Mouse (Mus musculus) A20 (cell line): Measurements from ENCODE around the gene Pde4d.

Experiments used
- DNase-seq: peaks from one replicate; pipeline ENCODE4 v3.0.0-alpha.2; 2011; ENCODE audit warnings: low read depth, low spot score

The Pde4d gene

GRCm38 (mm10) chr13:108821270-108821669 lies 371.5 kb downstream of the Pde4d start:
- no peak for DNase-seq

GRCm38 (mm10) chr13:108824638-108825310 lies 375.0 kb downstream of the Pde4d start:
- no peak for DNase-seq

GRCm38 (mm10) chr13:108825501-108825900 lies 375.8 kb downstream of the Pde4d start:
- no peak for DNase-seq

GRCm38 (mm10) chr13:108834197-108834596 lies 384.4 kb downstream of the Pde4d start:
- DNase-seq: no peak

GRCm38 (mm10) chr13:108836314-108836713 lies 386.6 kb downstream of the Pde4d start:
- DNase-seq: no peak

- no peak for DNase-seq
Measured at GRCm38 (mm10) chr13:108839142-108839541, 389.4 kb downstream of the Pde4d start.

GRCm38 (mm10) chr13:108854090-108854489 lies 404.3 kb downstream of the Pde4d start:
- DNase-seq: no peak

- no peak for DNase-seq
Measured at GRCm38 (mm10) chr13:108856776-108857435, 407.2 kb downstream of the Pde4d start.

- DNase-seq: no peak
Measured at GRCm38 (mm10) chr13:108859336-108859735, 409.6 kb downstream of the Pde4d start.

GRCm38 (mm10) chr13:108860737-108861136 lies 411.0 kb downstream of the Pde4d start:
- DNase-seq: no peak

GRCm38 (mm10) chr13:108861707-108862106 lies 412.0 kb downstream of the Pde4d start:
- DNase-seq: no peak

GRCm38 (mm10) chr13:108862173-108862572 lies 412.4 kb downstream of the Pde4d start:
- no peak for DNase-seq

- no peak for DNase-seq
Measured at GRCm38 (mm10) chr13:108900160-108900559, 450.4 kb downstream of the Pde4d start.

GRCm38 (mm10) chr13:108905121-108905520 lies 455.4 kb downstream of the Pde4d start:
- no peak for DNase-seq

- no peak for DNase-seq
Measured at GRCm38 (mm10) chr13:108909193-108909592, 459.4 kb downstream of the Pde4d start.

GRCm38 (mm10) chr13:108914626-108915025 lies 464.9 kb downstream of the Pde4d start:
- DNase-seq: no peak

GRCm38 (mm10) chr13:108921146-108921545 lies 471.4 kb downstream of the Pde4d start:
- DNase-seq: no peak

GRCm38 (mm10) chr13:108934854-108935253 lies 485.1 kb downstream of the Pde4d start:
- DNase-seq: no peak

GRCm38 (mm10) chr13:108937272-108937671 lies 487.5 kb downstream of the Pde4d start:
- no peak for DNase-seq

- no peak for DNase-seq
Measured at GRCm38 (mm10) chr13:108952911-108953310, 503.2 kb downstream of the Pde4d start.

- no peak for DNase-seq
Measured at GRCm38 (mm10) chr13:108956059-108956458, 506.3 kb downstream of the Pde4d start.

GRCm38 (mm10) chr13:108964056-108964455 lies 514.3 kb downstream of the Pde4d start:
- DNase-seq: no peak

- DNase-seq: no peak
Measured at GRCm38 (mm10) chr13:108981144-108981543, 531.4 kb downstream of the Pde4d start.
